Mouse (Mus musculus) left cerebral cortex, postnatal 10 days (tissue): ENCODE measurements around the gene Gm21861. TPM values are rescaled to one million over a fixed set of nuclear protein-coding genes. Genes with fewer than 3 reads are reported as not detected.
"Not testable (repeated sequence)": the region's sequence is repeated elsewhere in the genome, so short reads cannot be mapped to it uniquely, and the experiment has no call there.

Experiments
- DNase-seq, 2 experiments: peaks; one replicate each; pipeline ENCODE4 v3.0.0; 2021 to 2022; ENCODE audit warnings: low spot score in 2 of 2, mixed read lengths in 1 of 2; ENCODE audit errors: extremely low spot score in 1 of 2
- intact Hi-C: fragments of 180-260 bp; cut with DNase I; formaldehyde crosslinking; loops from one replicate; pipeline ENCODE4 v1.15.1; 2025
- total RNA-seq, 2 experiments: library from RNA; stranded (reverse); gene quantifications; 2 replicates each; pipeline ENCODE4 v1.2.3; 2021

The Gm21861 gene
- not detected for total RNA-seq

GRCm38 (mm10) chrY:58814497-58814896, at the start of gene Gm21861:
Gm21861 (minus strand) TSS chrY:58814597.
- intact Hi-C loops, DNase-seq: not testable (repeated sequence)
